Mouse (Mus musculus): ENCODE data around the gene Sertad1.
"Not testable (repeated sequence)": the region's sequence is repeated elsewhere in the genome, so short reads cannot be mapped to it uniquely, and the experiment has no call there.

Gene Sertad1

DNA sequence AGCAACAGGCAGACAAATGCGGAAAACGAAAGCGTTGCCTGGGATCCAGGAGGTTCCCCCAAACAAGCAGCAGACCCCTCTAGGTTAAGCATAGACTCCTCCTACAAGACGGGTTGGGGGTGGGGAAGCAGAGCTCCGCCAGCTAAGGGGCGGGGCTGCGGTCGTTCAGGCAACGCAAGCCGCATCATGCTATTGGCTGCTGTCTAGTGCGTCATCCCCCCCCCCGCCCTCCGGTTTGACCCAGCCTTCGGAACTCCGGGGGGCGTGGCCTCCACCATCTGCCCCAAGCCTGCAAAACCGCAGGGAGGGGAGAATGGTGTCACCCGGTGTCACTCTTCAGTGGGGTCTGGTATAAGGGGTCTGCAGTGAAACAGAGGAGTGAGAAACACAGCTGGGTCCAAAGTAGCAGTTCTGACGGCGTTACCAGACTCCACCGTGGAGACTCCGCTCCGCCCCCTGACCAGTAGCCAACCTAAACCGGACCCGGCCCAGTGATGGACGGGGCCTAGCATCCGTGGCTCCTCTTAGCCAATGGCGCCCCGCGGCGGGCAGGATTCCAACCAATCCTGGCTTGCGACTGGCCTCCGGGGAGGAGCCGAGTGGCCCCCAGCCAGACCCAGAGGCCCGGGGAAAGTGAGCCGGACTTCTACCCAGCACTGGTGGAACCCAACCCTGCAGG, 13.4 kb upstream of the Sertad1 start, which contains the start of gene Sertad3:
TSS of gene Sertad3 (plus strand) at position 613 of the 679 bp plus-strand sequence.
- DNase-seq (ENCODE audit: low spot score): peak; percentile 99

DNA sequence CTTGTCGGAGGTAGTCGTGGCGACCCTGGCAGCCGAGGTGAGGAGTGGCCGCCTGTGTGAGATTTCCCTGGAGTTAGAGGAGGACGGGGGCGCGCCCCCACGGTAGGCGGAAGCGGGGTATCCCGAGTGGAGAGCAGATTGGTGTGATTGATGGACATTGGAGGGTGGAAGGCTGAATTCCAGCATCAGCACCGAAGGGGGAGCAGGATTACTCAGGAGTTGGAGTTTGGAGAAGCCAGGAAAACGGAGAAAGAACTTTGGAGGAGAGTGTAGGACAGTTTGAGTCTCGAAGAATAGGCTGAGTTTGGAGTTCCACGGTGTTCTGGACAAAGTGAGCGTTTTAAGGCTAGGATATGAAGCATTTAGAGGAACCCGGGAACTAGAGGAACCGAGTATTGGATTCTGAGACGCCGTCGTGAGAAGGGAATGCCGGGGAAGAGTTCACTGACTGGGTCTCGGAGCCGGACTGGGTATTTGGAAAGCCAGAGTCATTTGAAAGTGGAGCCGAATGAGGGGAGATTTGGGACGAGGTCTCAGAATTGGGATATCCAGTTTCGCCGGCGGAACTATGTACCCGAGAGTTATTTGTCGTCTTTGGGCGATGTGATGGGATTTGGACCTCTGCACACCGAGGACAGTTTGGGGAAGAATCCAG, 12.7 kb upstream of the Sertad1 start:
- no peak for DNase-seq (ENCODE audit: low spot score)

DNA sequence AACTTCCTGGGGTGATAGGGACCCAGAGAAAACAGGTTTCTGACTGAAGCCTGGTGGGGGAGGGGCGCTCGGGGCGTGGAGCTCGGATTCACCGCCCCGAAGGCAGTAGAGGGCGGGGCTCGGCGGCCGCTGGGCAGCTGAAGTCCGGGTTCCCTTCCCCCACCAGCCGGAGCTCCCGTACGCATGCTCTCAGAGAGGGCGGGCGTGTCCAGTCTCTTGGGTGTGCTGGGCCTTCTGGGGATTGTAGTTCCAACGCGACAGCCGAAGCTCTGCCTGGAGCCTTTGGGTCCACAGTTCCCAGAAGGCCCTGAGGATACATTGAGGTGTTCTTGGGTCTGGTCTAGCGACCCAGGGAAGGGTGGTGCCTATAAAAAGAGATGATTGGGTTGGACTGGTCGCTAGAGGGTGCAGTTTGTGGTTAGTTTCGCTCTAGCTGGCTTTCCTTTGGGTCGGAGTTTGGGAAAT, 12.2 kb upstream of the Sertad1 start:
- peak; percentile 95 for DNase-seq (ENCODE audit: low spot score)

DNA sequence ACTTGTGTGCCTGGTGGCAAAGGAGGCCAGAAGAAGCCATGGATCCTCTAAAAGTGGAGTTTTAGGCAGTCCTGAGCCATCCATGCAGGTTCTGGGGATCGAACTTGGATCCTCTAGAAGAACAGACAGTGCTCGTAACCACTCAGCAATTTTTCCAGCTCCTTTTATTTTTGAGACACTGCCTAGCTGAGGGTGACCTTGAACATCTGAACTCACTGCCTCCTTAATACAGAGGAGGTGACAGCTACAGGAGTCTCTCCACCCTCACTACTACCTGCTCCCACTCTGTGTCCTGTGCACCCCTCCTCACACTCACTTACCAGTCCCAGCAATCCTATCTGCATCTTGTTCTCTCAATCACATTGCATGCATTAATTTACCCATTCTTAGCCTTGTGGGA, 11.1 kb upstream of the Sertad1 start:
- no peak for DNase-seq (ENCODE audit: low spot score)

DNA sequence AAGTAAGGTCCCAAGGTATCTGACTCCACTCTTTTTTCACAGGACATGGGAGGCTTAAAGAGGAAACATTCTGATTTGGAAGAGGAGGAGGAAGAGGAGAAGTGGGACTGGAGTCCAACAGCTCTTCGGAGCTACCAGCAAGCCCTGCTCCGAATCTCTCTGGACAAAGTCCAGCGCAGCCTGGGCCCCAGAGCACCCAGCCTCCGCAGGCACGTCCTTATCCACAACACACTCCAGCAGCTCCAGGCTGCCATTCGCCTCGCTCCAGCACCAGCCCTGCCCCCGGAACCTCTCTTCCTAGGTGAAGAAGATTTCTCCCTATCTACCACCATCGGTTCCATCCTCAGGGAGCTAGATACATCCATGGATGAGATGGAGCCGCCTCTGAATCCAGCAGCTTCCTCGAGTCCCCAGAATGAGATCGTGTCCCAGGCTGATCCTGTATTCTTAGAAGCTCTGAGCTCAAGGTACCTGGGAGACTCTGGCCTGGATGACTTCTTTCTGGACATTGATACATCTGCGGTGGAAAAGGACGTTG, 10.5 kb upstream of the Sertad1 start:
- no peak for DNase-seq (ENCODE audit: low spot score)

DNA sequence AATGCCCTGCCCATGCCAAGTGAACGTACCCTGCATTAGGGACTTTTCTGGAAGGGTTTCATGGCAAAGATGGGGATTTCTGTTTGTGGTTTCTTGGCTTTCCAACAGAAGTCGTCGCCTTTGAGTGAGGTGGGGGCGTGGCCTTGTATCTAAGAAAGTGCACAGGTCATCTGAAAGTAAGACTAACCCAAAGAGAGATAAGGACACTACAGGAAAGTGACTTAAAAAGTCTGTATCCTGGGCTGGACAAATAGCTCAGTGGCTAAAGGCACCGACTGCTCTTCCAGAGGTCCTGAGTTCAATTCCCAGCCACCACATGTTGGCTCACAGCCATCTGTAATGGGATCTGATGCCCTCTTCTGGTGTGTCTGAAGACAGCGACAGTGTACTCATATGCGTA, 8.1 kb upstream of the Sertad1 start:
- no peak for DNase-seq (ENCODE audit: low spot score)

DNA sequence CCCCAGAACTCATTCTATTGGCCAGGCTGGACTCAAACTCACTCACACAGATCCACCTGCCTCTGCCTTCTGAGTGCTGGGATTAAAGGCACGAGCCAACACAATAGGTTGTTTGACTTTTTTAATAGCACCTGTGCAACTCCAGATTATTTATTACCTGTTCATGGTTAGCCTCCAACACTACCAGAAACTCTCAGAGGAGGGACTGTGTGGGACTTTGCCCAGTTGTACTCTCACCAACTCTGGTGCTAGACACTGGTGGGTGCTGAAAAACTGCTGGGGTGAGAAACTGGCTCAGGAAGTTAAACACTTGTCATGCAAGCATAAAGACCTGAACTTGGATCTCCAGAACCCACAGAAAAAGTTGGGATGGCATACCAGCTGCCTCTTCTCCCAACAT, 7.0 kb upstream of the Sertad1 start:
- DNase-seq (ENCODE audit: low spot score): no peak

DNA sequence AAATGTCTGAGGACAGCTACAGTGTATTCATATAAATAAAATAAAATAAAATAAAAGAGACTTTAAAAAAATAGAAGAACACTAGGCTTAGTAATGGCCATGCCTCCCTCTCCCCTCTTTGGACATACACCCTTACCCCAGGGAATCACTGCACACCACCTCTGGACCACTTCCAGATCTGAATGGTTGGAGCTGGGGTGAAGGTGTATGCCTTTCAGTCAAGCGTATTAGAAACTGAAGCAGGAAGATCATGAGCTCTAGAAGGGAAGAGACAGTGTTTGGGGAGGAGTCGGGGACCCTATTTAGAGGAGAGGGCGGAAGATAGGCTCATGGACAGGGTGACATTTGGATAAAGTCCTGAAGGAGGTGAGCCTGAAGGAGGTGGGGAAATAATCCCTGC, 6.2 kb upstream of the Sertad1 start:
- DNase-seq (ENCODE audit: low spot score): no peak

DNA sequence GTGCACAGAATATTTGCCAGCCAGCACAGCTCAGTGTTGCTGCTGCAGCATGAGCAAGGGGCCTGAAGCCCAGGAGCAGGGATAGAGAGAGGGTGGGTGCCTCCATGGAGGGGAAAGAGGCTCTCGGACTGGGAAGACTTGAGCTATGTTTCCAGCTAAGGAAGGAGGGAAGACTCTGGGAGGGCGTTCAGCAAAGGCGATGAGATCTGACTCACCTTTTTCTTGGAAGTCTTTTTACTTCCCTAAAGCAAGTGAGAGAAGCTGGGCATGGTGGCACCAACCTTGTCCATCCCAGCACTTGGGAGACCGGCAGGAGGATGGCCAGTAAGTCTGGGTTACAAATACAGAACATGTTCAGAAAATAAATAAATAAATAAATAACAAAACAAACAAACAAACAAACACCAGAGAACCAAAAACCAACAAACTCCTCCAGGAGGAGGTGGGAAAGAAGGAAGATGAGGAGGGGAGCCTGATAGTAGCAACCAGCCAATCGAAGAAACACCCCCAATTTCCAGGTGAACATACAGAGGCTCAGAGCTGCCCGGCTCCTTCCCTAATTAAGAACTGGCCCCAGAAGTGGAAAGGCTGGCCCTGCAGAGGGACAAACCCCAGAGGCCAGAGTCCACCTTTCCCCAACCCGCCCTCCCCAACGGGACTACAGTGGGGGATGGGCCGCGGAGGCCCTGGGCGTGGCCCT, 5.6 kb upstream of the Sertad1 start:
- no peak for DNase-seq (ENCODE audit: low spot score)

DNA sequence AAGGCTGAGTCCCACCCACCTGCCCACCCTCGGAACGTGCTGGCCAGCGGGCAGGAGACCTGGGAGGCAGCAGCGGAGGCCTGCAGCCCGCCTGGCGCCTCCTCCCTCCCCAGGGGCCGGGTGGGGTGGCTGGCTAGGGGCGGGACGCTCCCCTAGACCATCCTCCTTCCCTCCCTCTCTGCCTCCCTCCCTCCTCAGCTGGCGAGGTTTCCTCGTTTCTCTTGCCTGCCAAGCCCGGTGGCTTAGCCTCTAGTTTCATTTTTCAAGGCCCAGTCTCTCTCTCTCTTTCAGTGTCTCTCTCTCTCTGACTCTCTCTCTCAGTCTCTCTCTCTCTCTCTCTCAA, 5.1 kb upstream of the Sertad1 start:
- peak; percentile 76 for DNase-seq (ENCODE audit: low spot score)

DNA sequence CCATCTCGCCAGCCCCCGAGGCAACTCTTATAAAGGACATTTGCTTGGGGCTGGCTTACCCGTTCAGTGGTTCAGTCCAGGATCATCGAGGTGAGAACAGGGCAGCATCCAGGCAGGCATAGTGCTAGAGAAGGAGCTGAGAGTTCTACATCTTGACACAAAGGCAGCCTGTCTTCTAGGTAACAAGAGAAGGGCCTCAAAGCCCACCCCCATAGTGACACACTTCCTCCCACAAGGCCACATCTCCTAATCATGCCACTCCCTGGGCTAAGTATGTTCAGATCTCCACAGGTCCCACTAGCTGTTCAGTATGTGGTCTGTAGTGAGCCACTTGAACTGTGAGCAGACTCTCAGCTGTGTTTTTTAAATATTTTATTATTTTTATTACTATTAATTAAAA, 2.9 kb upstream of the Sertad1 start:
- DNase-seq (ENCODE audit: low spot score): no peak

DNA sequence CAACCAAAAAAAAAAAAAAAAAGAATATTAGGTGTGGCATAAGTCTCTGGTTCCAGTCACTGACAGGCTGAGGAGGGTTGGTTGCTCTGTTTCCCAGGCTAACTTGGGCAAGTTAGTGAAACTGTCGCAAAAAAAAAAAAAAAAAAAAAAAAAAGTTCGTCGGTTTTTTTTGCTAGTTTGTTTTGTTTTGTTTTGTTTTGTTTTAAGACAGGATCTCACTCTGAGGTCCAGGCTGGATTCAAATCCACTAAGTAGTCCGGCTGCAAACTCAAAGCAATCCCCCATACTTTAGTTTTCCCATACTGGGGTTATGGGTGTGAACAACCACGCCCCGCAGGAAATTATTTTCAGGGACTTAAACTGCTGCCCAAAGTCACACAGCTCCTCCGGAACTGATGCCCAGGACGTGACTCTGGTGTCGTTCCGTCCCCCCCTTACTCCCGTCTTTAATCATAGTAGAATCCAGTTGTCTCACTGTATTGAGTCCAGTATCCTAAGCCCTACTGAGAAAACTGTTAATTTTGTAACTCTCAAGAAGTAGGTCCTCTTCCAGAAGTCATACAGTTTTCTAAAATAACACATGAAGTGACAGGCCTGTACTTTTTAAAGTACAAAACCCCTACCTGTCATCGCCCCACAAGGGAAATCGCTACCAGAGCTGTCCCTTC, 474 bp upstream of the Sertad1 start:
- no peak for DNase-seq (ENCODE audit: low spot score)

DNA sequence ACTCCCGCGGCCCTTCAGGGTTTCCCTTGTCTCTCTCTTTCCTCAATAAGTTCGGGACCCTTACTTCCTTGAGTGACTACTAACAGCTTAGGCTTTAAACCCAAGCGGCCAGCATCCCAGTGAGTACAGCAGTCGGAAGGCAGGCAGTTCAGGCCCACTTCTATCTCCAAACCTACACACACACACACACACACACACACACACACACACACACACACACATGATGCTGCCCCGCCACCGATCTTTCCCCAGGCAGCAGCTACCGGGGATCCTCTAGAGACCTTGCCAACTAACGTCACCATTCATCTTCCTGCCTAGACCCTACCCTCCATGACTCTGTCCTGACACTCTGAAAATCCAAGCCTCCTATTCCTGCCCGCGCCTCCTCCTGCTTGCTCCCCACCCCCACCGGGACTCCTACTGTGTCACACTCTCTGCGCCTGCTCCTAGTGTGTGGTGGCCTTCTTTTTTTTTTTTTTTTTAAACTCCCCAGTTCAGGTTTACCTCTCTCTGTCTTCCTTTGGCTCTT, 1.1 kb downstream of the Sertad1 start:
- DNase-seq (ENCODE audit: low spot score): no peak

DNA sequence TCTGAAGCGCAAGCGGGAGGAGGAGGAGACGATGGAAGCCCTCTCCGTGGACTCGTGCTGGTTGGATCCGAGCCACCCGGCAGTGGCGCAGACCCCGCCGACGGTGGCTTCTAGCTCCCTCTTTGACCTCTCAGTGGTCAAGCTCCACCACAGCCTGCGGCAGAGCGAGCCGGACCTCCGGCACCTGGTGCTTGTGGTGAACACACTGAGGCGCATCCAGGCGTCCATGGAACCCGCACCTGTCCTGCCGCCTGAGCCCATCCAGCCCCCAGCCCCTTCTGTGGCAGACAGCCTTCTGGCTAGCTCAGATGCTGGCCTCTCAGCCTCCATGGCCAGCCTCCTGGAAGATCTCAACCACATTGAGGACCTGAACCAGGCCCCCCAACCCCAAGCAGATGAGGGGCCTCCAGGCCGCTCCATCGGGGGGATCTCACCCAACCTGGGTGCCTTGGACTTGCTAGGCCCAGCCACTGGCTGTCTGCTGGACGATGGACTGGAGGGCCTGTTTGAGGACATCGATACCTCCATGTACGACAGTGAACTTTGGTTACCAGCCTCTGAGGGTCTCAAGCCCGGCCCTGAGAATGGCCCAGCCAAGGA, 2.7 kb downstream of the Sertad1 start:
- no peak for DNase-seq (ENCODE audit: low spot score)

DNA sequence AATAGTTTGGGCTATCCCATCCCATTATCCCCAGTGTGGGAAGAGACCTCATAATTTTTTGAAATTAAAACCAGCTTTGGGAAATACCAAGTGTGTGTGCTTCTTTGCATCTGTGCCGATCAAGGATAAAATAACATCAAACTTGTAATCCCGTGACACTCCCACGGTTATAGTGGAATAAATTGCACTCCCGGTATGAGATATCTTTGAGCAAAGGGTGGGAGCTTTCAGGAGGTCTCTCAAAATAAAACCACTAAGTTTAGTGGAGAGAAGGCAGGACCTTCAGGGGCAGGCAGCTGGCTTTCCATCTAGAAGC, 3.5 kb downstream of the Sertad1 start:
- DNase-seq (ENCODE audit: low spot score): no peak

DNA sequence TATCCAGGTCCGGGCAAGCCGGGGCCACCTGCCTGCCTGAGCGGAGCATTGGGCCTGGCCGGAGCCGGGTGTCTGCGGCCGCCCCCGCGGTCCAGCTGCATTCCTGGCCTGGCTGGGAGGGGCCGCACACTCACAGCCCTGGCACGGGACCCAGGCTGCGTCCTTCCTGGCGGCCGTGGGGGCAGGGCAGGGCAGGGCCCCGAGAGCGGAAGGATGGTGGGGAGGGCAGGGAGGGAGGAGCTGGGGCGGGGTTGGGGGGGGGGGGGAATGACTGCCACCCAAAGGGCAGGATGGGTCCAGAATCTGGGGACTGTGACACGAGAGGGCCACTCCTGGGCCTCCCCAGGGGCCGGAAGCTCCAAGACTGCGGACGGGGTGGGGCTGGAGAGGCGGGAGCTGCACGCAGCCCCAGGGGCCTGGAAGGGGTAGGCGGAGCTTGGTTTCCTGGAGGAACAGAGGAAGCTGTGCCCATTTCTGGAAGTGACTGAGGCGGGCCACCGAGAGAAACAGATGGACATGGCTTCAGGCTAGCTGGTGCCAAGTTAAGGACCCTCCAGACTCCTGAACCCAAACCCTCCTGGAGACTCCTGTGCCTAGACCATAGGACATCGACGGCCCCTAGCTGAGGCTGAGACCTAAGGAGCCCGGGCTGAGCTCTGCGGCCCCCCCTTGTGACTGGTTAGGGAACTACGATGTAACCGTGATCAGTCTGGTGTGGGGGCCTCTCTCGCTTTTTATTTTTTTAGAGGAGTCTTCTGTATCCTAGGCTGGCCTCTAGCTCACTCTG, 4.0 kb downstream of the Sertad1 start:
- DNase-seq (ENCODE audit: low spot score): peak; percentile 77

DNA sequence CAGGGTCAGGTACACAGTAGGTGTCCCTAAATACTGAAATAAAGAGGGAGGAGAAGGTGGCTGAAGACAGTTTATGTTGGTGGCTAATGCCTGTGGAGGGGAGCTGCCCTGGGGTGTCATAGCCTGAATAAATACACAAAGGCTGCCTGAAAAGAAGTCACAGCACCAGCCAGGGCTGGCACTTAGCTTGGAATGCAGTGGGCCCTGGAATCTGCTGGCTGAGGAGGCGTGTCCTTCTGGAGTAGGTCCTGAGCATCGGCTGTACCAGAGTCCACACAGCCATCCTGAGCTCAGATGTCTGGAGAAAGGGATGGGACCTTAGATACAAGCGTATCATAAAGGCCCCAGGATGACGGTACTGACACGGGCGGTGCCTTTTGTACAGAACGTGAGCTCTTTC, 5.1 kb downstream of the Sertad1 start:
- no peak for DNase-seq (ENCODE audit: low spot score)

DNA sequence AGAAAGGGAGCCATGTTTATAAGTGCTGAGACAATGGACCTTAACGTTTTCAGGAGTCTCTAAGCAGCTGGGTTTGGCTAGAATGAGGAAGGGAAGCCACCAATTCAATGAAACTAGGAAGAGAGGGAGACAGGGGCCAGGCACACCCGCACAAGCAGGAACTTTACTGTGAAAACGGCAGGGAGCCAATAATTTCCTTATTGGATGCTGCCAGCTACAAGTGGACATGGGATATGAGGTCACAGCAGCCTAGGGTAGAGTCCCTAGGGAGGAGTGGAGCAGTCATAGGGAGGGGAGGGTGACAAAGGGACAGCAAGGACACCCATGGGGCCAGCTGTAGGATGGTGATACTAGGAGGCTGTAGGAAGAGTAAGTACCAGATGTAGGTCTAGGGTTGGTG, 6.3 kb downstream of the Sertad1 start:
- DNase-seq (ENCODE audit: low spot score): no peak

DNA sequence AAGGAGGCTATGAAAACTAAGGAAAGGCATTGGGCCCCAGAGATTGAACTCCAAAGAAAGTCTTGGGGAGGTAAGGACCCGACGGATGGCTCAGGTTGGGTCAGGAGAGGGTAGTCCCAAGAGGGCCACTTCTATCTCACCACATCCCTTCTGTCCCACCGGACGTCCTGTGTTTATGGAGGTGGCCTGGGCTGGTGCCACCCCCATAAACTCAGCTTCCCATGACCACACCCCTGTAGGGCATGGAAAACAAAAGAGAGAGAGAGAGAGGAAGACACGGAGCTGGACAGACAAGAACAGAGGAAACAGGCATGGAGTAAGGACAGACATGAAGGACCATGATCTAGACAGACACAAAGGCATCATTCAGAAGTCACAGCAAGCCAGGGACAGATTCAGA, 6.7 kb downstream of the Sertad1 start:
- no peak for DNase-seq (ENCODE audit: low spot score)

DNA sequence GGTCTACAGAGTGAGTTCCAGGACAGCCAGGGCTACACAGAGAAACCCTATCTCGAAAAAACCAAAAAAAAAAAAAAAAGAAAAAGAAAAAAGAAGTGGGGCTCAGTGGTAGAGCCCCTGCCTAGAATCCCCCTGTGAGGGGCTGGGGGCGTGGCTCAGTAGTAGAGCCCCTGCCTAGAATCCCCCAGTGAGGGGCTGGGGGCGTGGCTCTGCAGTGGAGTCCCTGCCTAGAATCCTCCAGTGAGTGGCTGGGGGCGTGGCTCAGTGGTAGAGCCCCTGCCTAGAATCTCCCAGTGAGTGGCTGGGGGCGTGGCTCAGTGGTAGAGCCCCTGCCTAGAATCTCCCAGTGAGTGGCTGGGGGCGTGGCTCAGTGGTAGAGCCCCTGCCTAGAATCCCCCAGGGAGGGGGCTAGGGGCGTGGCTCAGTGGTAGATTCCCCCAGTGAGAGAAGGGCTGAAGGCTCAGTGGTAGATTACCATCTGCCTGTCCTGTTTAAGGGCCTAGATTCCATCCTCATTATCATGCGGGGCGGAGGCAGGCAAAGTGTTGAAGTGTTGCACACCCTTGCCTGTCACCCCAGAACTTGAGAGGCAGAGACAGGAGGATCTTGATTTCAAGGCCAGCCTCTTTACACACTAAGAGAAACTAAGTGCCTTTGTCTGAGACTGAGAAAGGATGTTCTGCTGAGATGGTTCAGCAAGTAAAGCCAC, 8.1 kb downstream of the Sertad1 start:
- DNase-seq (ENCODE audit: low spot score): not testable (repeated sequence)

DNA sequence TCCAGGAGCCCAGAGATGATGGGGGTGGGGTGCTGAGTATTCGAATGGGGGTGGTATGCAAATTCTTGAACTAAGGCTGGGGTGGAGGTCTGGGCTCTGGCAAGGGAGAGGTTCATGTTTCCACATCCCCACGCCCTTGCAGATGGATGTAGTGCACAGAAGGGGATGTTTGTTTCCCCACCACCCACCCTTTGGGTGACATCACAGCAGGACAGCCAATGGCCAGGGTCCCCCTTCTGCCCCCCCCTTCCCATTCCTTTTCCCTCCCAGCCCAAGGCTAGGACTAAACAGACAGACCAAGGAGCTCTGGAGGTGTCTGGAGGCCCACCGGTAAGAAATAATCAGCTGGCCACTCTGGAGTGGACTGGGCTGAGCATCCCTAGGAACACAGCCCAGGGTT, 12.3 kb downstream of the Sertad1 start, which contains the start of gene Prx:
TSS of gene Prx (plus strand) at position 289 of the 400 bp plus-strand sequence.
- no peak for DNase-seq (ENCODE audit: low spot score)

All from urinary bladder, postnatal 10 days (tissue).